Mouse (Mus musculus): ENCODE results near the gene Dek. TPM values are rescaled to one million over a fixed set of nuclear protein-coding genes. Genes with fewer than 3 reads are reported as not detected.

Gene Dek
- polyA plus RNA-seq, 1 experiment from 2014 or later, result 346 TPM

GRCm38 (mm10) chr13:47133058-47133457 lies 27.1 kb upstream of the Dek start:
- H3K27me3 ChIP-seq, result no peaks in the 10 kb centered on the region
- H3K9ac ChIP-seq, result no peak overlapping the region
- no peaks in the 10 kb centered on the region for H3K36me3 ChIP-seq
- no peak overlapping the region for H3K27ac ChIP-seq
- H3K4me2 ChIP-seq (replicated peaks), result no peak overlapping the region
- ATAC-seq (ENCODE audit: insufficient number of reproducible peaks, insufficient read depth, low FRiP score, low TSS enrichment), result no peak
- no peak overlapping the region for H3K4me3 ChIP-seq
- H3K9me3 ChIP-seq, result no peaks in the 10 kb centered on the region
- no peaks in the 10 kb centered on the region for H3K4me1 ChIP-seq
- WGBS, result 92% methylated on average over 8 of the region's 8 CpGs

GRCm38 (mm10) chr13:47129090-47129489 lies 23.1 kb upstream of the Dek start:
- 57% methylated on average over 4 of the region's 4 CpGs for WGBS
- no peak for ATAC-seq (ENCODE audit: insufficient number of reproducible peaks, insufficient read depth, low FRiP score, low TSS enrichment)

GRCm38 (mm10) chr13:47125595-47125994 lies 19.6 kb upstream of the Dek start:
- no peak for ATAC-seq (ENCODE audit: insufficient number of reproducible peaks, insufficient read depth, low FRiP score, low TSS enrichment)

More at GRCm38 (mm10) chr13:47129090-47129489, 23.1 kb upstream of the Dek start:
- H3K4me3 ChIP-seq, result no peak overlapping the region
- H3K9me3 ChIP-seq, result no peaks in the 10 kb centered on the region
- no peak overlapping the region for H3K27ac ChIP-seq
- H3K4me2 ChIP-seq (replicated peaks), result no peak overlapping the region
- no peaks in the 10 kb centered on the region for H3K27me3 ChIP-seq
- no peaks in the 10 kb centered on the region for H3K4me1 ChIP-seq
- no peaks in the 10 kb centered on the region for H3K36me3 ChIP-seq
- no peak overlapping the region for H3K9ac ChIP-seq

GRCm38 (mm10) chr13:47124986-47125385 lies 19.0 kb upstream of the Dek start:
- WGBS, result 66% methylated on average over 6 of the region's 6 CpGs
- Histone ChIP-seq H3K27ac (no peak overlapping the region), H3K4me1 (peaks cover 13% of the 10 kb centered on the region), H3K27me3 (peaks cover 9% of the 10 kb centered on the region; the same call in 1 of the 2 replicates), H3K36me3 (no peaks in the 10 kb centered on the region), H3K9ac (no peak overlapping the region), H3K9me3 (no peaks in the 10 kb centered on the region), H3K4me3 (no peak overlapping the region), H3K4me2 (replicated peaks) (no peak overlapping the region)
- no peak for ATAC-seq (ENCODE audit: insufficient number of reproducible peaks, insufficient read depth, low FRiP score, low TSS enrichment)

More at GRCm38 (mm10) chr13:47125595-47125994, 19.6 kb upstream of the Dek start:
- Histone ChIP-seq H3K9ac (no peak overlapping the region), H3K4me2 (replicated peaks) (no peak overlapping the region), H3K27me3 (peaks cover 9% of the 10 kb centered on the region; the same call in 1 of the 2 replicates), H3K4me3 (no peak overlapping the region), H3K4me1 (peaks cover 13% of the 10 kb centered on the region), H3K36me3 (no peaks in the 10 kb centered on the region), H3K27ac (no peak overlapping the region), H3K9me3 (no peaks in the 10 kb centered on the region)
- 58% methylated on average over 5 of the region's 5 CpGs for WGBS

GRCm38 (mm10) chr13:47124449-47124848 lies 18.4 kb upstream of the Dek start:
- WGBS, result 37% methylated on average over 3 of the region's 3 CpGs
- H3K4me1 ChIP-seq, result peaks cover 13% of the 10 kb centered on the region
- no peak overlapping the region for H3K4me3 ChIP-seq
- H3K36me3 ChIP-seq, result no peaks in the 10 kb centered on the region
- no peak for ATAC-seq (ENCODE audit: insufficient number of reproducible peaks, insufficient read depth, low FRiP score, low TSS enrichment)
- H3K9ac ChIP-seq, result no peak overlapping the region
- H3K9me3 ChIP-seq, result no peaks in the 10 kb centered on the region
- peaks cover 9% of the 10 kb centered on the region; the same call in 1 of the 2 replicates for H3K27me3 ChIP-seq
- no peak overlapping the region for H3K27ac ChIP-seq
- no peak overlapping the region for H3K4me2 ChIP-seq (replicated peaks)

- WGBS, result 2% methylated on average over 55 of the region's 55 CpGs
- no peaks in the 10 kb centered on the region for H3K36me3 ChIP-seq
- peak within 1 kb of the TSS; percentile 42 for H3K9ac ChIP-seq
- H3K4me3 ChIP-seq, result peak within 1 kb of the TSS; percentile 49
- no peaks in the 10 kb centered on the region for H3K9me3 ChIP-seq
- H3K4me1 ChIP-seq, result peaks cover 13% of the 10 kb centered on the region
- H3K4me2 ChIP-seq (replicated peaks), result peak within 1 kb of the TSS; percentile 77
- H3K27ac ChIP-seq, result no peak within 1 kb of the TSS
- H3K27me3 ChIP-seq, result peaks cover 9% of the 10 kb centered on the region; the same call in 1 of the 2 replicates
- ATAC-seq (ENCODE audit: insufficient number of reproducible peaks, insufficient read depth, low FRiP score, low TSS enrichment), result 0 out of 2 replicates have a peak, but pooled peaks have one; percentile 52
Observed at GRCm38 (mm10) chr13:47122537-47123430, 16.8 kb upstream of the Dek start, which contains the start of gene Rnf144b. Gene Rnf144b, plus strand, starts transcription at chr13:47122656.

- ATAC-seq (ENCODE audit: insufficient number of reproducible peaks, insufficient read depth, low FRiP score, low TSS enrichment), result no peak
- WGBS, result 37% methylated on average over 12 of the region's 12 CpGs
- H3K9me3 ChIP-seq, result no peaks in the 10 kb centered on the region
- H3K4me2 ChIP-seq (replicated peaks), result no peak overlapping the region
- H3K4me3 ChIP-seq, result no peak overlapping the region
- H3K36me3 ChIP-seq, result no peaks in the 10 kb centered on the region
- no peak overlapping the region for H3K9ac ChIP-seq
- peaks cover 13% of the 10 kb centered on the region for H3K4me1 ChIP-seq
- peaks cover 9% of the 10 kb centered on the region; the same call in 1 of the 2 replicates for H3K27me3 ChIP-seq
- no peak overlapping the region for H3K27ac ChIP-seq
Observed at GRCm38 (mm10) chr13:47121333-47121889, 15.4 kb upstream of the Dek start.

- H3K9me3 ChIP-seq, result no peaks in the 10 kb centered on the region
- H3K9ac ChIP-seq, result no peak overlapping the region
- no peak for ATAC-seq (ENCODE audit: insufficient number of reproducible peaks, insufficient read depth, low FRiP score, low TSS enrichment)
- no peaks in the 10 kb centered on the region for H3K27me3 ChIP-seq
- H3K4me1 ChIP-seq, result no peaks in the 10 kb centered on the region
- no peak overlapping the region for H3K4me2 ChIP-seq (replicated peaks)
- H3K4me3 ChIP-seq, result no peak overlapping the region
- 94% methylated on average over 3 of the region's 3 CpGs for WGBS
- no peak overlapping the region for H3K27ac ChIP-seq
- no peaks in the 10 kb centered on the region for H3K36me3 ChIP-seq
Observed at GRCm38 (mm10) chr13:47116000-47116399, 10.0 kb upstream of the Dek start.

GRCm38 (mm10) chr13:47112924-47113323 lies 6.9 kb upstream of the Dek start:
- no peak for ATAC-seq (ENCODE audit: insufficient number of reproducible peaks, insufficient read depth, low FRiP score, low TSS enrichment)
- H3K4me1 ChIP-seq, result no peaks in the 10 kb centered on the region
- no peak overlapping the region for H3K4me3 ChIP-seq
- H3K9ac ChIP-seq, result no peak overlapping the region
- H3K36me3 ChIP-seq, result no peaks in the 10 kb centered on the region
- H3K27ac ChIP-seq, result no peak overlapping the region
- 76% methylated on average over 3 of the region's 3 CpGs for WGBS
- H3K9me3 ChIP-seq, result no peaks in the 10 kb centered on the region
- H3K4me2 ChIP-seq (replicated peaks), result no peak overlapping the region
- no peaks in the 10 kb centered on the region for H3K27me3 ChIP-seq

- ATAC-seq (ENCODE audit: insufficient number of reproducible peaks, insufficient read depth, low FRiP score, low TSS enrichment), result no peak
- Histone ChIP-seq H3K4me1 (peaks cover 4% of the 10 kb centered on the region; the same call in 1 of the 2 replicates), H3K36me3 (no peaks in the 10 kb centered on the region), H3K4me3 (no peak overlapping the region), H3K9me3 (no peaks in the 10 kb centered on the region), H3K27me3 (no peaks in the 10 kb centered on the region), H3K27ac (no peak overlapping the region), H3K9ac (no peak overlapping the region), H3K4me2 (replicated peaks) (no peak overlapping the region)
- WGBS, result 80% methylated on average over 3 of the region's 3 CpGs
Observed at GRCm38 (mm10) chr13:47112056-47112455, 6.1 kb upstream of the Dek start.

GRCm38 (mm10) chr13:47111185-47111584 lies 5.2 kb upstream of the Dek start:
- WGBS, result 70% methylated on average over 3 of the region's 3 CpGs
- Histone ChIP-seq H3K27me3 (no peaks in the 10 kb centered on the region), H3K27ac (no peak overlapping the region), H3K9ac (no peak overlapping the region), H3K36me3 (no peaks in the 10 kb centered on the region), H3K4me3 (no peak overlapping the region), H3K4me2 (replicated peaks) (no peak overlapping the region), H3K9me3 (no peaks in the 10 kb centered on the region), H3K4me1 (peaks cover 6% of the 10 kb centered on the region; the same call in 1 of the 2 replicates)
- ATAC-seq (ENCODE audit: insufficient number of reproducible peaks, insufficient read depth, low FRiP score, low TSS enrichment), result no peak

- Histone ChIP-seq H3K4me1 (peaks cover 8% of the 10 kb centered on the region), H3K36me3 (no peaks in the 10 kb centered on the region), H3K4me3 (no peak overlapping the region), H3K27ac (no peak overlapping the region), H3K4me2 (replicated peaks) (no peak overlapping the region), H3K27me3 (no peaks in the 10 kb centered on the region), H3K9me3 (no peaks in the 10 kb centered on the region), H3K9ac (no peak overlapping the region)
- ATAC-seq (ENCODE audit: insufficient number of reproducible peaks, insufficient read depth, low FRiP score, low TSS enrichment), result no peak
- WGBS, result 69% methylated on average over 2 of the region's 2 CpGs
Observed at GRCm38 (mm10) chr13:47109239-47109638, 3.2 kb upstream of the Dek start.
